Mouse (Mus musculus): Measurements from ENCODE around the gene Dcaf5.

- no peak for TF ChIP-seq CTCF (conservative IDR thresholded peaks at IDR 0.05; ENCODE audit: insufficient read depth, insufficient read length, low read depth, low read length)
- no peak for TF ChIP-seq POLR2A (IDR thresholded peaks at IDR 0.05; ENCODE audit: low read depth, low read length)
These were observed 47.0 kb upstream of the Dcaf5 start for GRCm38 (mm10) chr12:80483397-80483796.

Data from kidney, adult 2 months (tissue).